Mouse (Mus musculus): ENCODE data around the gene Atoh8. TPM values are rescaled to one million over a fixed set of nuclear protein-coding genes. Genes with fewer than 3 reads are reported as not detected.

Atoh8 gene
- polyA plus RNA-seq, 1 experiment from 2014 or later = 13.3 TPM

GRCm38 (mm10) chr6:72179562-72180502 is 55.5 kb downstream of the Atoh8 start:
- Histone ChIP-seq H3K4me2 (replicated peaks; ENCODE audit: low read depth, low read length) (no peak overlapping the region), H3K4me1 (ENCODE audit: control insufficient read depth, insufficient read depth, low read length) (no peaks in the 10 kb centered on the region; the same call in 1 of the 2 replicates), H3K9me3 (ENCODE audit: control insufficient read depth, low read length) (no peaks in the 10 kb centered on the region), H3K27ac (ENCODE audit: low read depth, low read length) (no peak overlapping the region), H3K27me3 (ENCODE audit: control insufficient read depth, insufficient read depth, low read length) (no peaks in the 10 kb centered on the region), H3K4me3 (ENCODE audit: low read length) (no peak overlapping the region), H3K9ac (ENCODE audit: low read depth, low read length) (no peak overlapping the region), H3K36me3 (ENCODE audit: control insufficient read depth, insufficient read depth, low read length) (no peaks in the 10 kb centered on the region)
- ATAC-seq (ENCODE audit: low FRiP score, low TSS enrichment) = no peak
- WGBS = 82% methylated on average over 12 of the region's 12 CpGs

- no peaks in the 10 kb centered on the region for H3K27me3 ChIP-seq (ENCODE audit: control insufficient read depth, insufficient read depth, low read length)
- no peak overlapping the region for H3K27ac ChIP-seq (ENCODE audit: low read depth, low read length)
- no peak overlapping the region for H3K4me2 ChIP-seq (replicated peaks; ENCODE audit: low read depth, low read length)
- 90% methylated on average over 3 of the region's 3 CpGs for WGBS
- no peaks in the 10 kb centered on the region for H3K9me3 ChIP-seq (ENCODE audit: control insufficient read depth, low read length)
- ATAC-seq (ENCODE audit: low FRiP score, low TSS enrichment) = no peak
- no peak overlapping the region for H3K4me3 ChIP-seq (ENCODE audit: low read length)
- H3K4me1 ChIP-seq (ENCODE audit: control insufficient read depth, insufficient read depth, low read length) = no peaks in the 10 kb centered on the region; the same call in 1 of the 2 replicates
- no peak overlapping the region for H3K9ac ChIP-seq (ENCODE audit: low read depth, low read length)
- no peaks in the 10 kb centered on the region for H3K36me3 ChIP-seq (ENCODE audit: control insufficient read depth, insufficient read depth, low read length)
Measured at GRCm38 (mm10) chr6:72179006-72179405, 56.4 kb downstream of the Atoh8 start.

GRCm38 (mm10) chr6:72177417-72177816 is 58.0 kb downstream of the Atoh8 start:
- no peak overlapping the region for H3K27ac ChIP-seq (ENCODE audit: low read depth, low read length)
- H3K27me3 ChIP-seq (ENCODE audit: control insufficient read depth, insufficient read depth, low read length) = no peaks in the 10 kb centered on the region
- WGBS = 58% methylated on average over 3 of the region's 3 CpGs
- H3K4me2 ChIP-seq (replicated peaks; ENCODE audit: low read depth, low read length) = no peak overlapping the region
- no peak overlapping the region for H3K4me3 ChIP-seq (ENCODE audit: low read length)
- ATAC-seq (ENCODE audit: low FRiP score, low TSS enrichment) = no peak
- no peaks in the 10 kb centered on the region for H3K36me3 ChIP-seq (ENCODE audit: control insufficient read depth, insufficient read depth, low read length)
- no peaks in the 10 kb centered on the region; the same call in 1 of the 2 replicates for H3K4me1 ChIP-seq (ENCODE audit: control insufficient read depth, insufficient read depth, low read length)
- no peak overlapping the region for H3K9ac ChIP-seq (ENCODE audit: low read depth, low read length)
- H3K9me3 ChIP-seq (ENCODE audit: control insufficient read depth, low read length) = no peaks in the 10 kb centered on the region

- Histone ChIP-seq H3K4me1 (ENCODE audit: control insufficient read depth, insufficient read depth, low read length) (no peaks in the 10 kb centered on the region; the same call in 1 of the 2 replicates), H3K27ac (ENCODE audit: low read depth, low read length) (no peak overlapping the region), H3K4me3 (ENCODE audit: low read length) (no peak overlapping the region), H3K27me3 (ENCODE audit: control insufficient read depth, insufficient read depth, low read length) (no peaks in the 10 kb centered on the region), H3K9ac (ENCODE audit: low read depth, low read length) (no peak overlapping the region), H3K9me3 (ENCODE audit: control insufficient read depth, low read length) (no peaks in the 10 kb centered on the region), H3K36me3 (ENCODE audit: control insufficient read depth, insufficient read depth, low read length) (no peaks in the 10 kb centered on the region), H3K4me2 (replicated peaks; ENCODE audit: low read depth, low read length) (no peak overlapping the region)
- ATAC-seq (ENCODE audit: low FRiP score, low TSS enrichment) = no peak
- 50% methylated on average over 5 of the region's 5 CpGs for WGBS
Measured at GRCm38 (mm10) chr6:72176004-72176403, 59.4 kb downstream of the Atoh8 start.

- 67% methylated on average over 3 of the region's 3 CpGs for WGBS
- H3K4me3 ChIP-seq (ENCODE audit: low read length) = no peak overlapping the region
- H3K36me3 ChIP-seq (ENCODE audit: control insufficient read depth, insufficient read depth, low read length) = no peaks in the 10 kb centered on the region
- H3K9me3 ChIP-seq (ENCODE audit: control insufficient read depth, low read length) = no peaks in the 10 kb centered on the region
- no peak overlapping the region for H3K27ac ChIP-seq (ENCODE audit: low read depth, low read length)
- H3K4me1 ChIP-seq (ENCODE audit: control insufficient read depth, insufficient read depth, low read length) = no peaks in the 10 kb centered on the region; the same call in 1 of the 2 replicates
- no peak overlapping the region for H3K4me2 ChIP-seq (replicated peaks; ENCODE audit: low read depth, low read length)
- H3K27me3 ChIP-seq (ENCODE audit: control insufficient read depth, insufficient read depth, low read length) = no peaks in the 10 kb centered on the region
- ATAC-seq (ENCODE audit: low FRiP score, low TSS enrichment) = no peak
- no peak overlapping the region for H3K9ac ChIP-seq (ENCODE audit: low read depth, low read length)
Measured at GRCm38 (mm10) chr6:72175419-72175818, 60.0 kb downstream of the Atoh8 start.

GRCm38 (mm10) chr6:72173350-72173749 is 62.0 kb downstream of the Atoh8 start:
- H3K4me3 ChIP-seq (ENCODE audit: low read length) = no peak overlapping the region
- no peaks in the 10 kb centered on the region for H3K36me3 ChIP-seq (ENCODE audit: control insufficient read depth, insufficient read depth, low read length)
- no peak overlapping the region for H3K9ac ChIP-seq (ENCODE audit: low read depth, low read length)
- no peak overlapping the region for H3K4me2 ChIP-seq (replicated peaks; ENCODE audit: low read depth, low read length)
- no peak overlapping the region for H3K27ac ChIP-seq (ENCODE audit: low read depth, low read length)
- ATAC-seq (ENCODE audit: low FRiP score, low TSS enrichment) = no peak
- WGBS = 93% methylated on average over 1 of the region's 1 CpGs
- no peaks in the 10 kb centered on the region for H3K27me3 ChIP-seq (ENCODE audit: control insufficient read depth, insufficient read depth, low read length)
- no peaks in the 10 kb centered on the region; the same call in 1 of the 2 replicates for H3K4me1 ChIP-seq (ENCODE audit: control insufficient read depth, insufficient read depth, low read length)
- H3K9me3 ChIP-seq (ENCODE audit: control insufficient read depth, low read length) = no peaks in the 10 kb centered on the region

GRCm38 (mm10) chr6:72171391-72171790 is 64.0 kb downstream of the Atoh8 start:
- Histone ChIP-seq H3K36me3 (ENCODE audit: control insufficient read depth, insufficient read depth, low read length) (no peaks in the 10 kb centered on the region), H3K4me2 (replicated peaks; ENCODE audit: low read depth, low read length) (no peak overlapping the region), H3K27me3 (ENCODE audit: control insufficient read depth, insufficient read depth, low read length) (no peaks in the 10 kb centered on the region), H3K4me1 (ENCODE audit: control insufficient read depth, insufficient read depth, low read length) (no peaks in the 10 kb centered on the region; the same call in 1 of the 2 replicates), H3K4me3 (ENCODE audit: low read length) (no peak overlapping the region), H3K9me3 (ENCODE audit: control insufficient read depth, low read length) (no peaks in the 10 kb centered on the region), H3K27ac (ENCODE audit: low read depth, low read length) (no peak overlapping the region), H3K9ac (ENCODE audit: low read depth, low read length) (no peak overlapping the region)
- WGBS = 84% methylated on average over 3 of the region's 3 CpGs
- ATAC-seq (ENCODE audit: low FRiP score, low TSS enrichment) = no peak

GRCm38 (mm10) chr6:72165907-72166306 is 69.5 kb downstream of the Atoh8 start:
- 60% methylated on average over 2 of the region's 2 CpGs for WGBS
- H3K27ac ChIP-seq (ENCODE audit: low read depth, low read length) = no peak overlapping the region
- no peak for ATAC-seq (ENCODE audit: low FRiP score, low TSS enrichment)
- H3K9ac ChIP-seq (ENCODE audit: low read depth, low read length) = no peak overlapping the region
- H3K4me1 ChIP-seq (ENCODE audit: control insufficient read depth, insufficient read depth, low read length) = no peaks in the 10 kb centered on the region
- no peaks in the 10 kb centered on the region for H3K9me3 ChIP-seq (ENCODE audit: control insufficient read depth, low read length)
- H3K4me3 ChIP-seq (ENCODE audit: low read length) = no peak overlapping the region
- no peaks in the 10 kb centered on the region for H3K36me3 ChIP-seq (ENCODE audit: control insufficient read depth, insufficient read depth, low read length)
- no peak overlapping the region for H3K4me2 ChIP-seq (replicated peaks; ENCODE audit: low read depth, low read length)
- H3K27me3 ChIP-seq (ENCODE audit: control insufficient read depth, insufficient read depth, low read length) = no peaks in the 10 kb centered on the region
